Mouse (Mus musculus) NIH3T3 (cell line): ENCODE data around the gene Slfn3.
"Not testable (repeated sequence)": the region's sequence is repeated elsewhere in the genome, so short reads cannot be mapped to it uniquely, and the experiment has no call there.

ENCODE experiments used
- DNase-seq: peaks from one replicate; pipeline ENCODE4 v3.0.0-alpha.2; 2012; ENCODE audit warnings: low read depth

Gene Slfn3

DNA sequence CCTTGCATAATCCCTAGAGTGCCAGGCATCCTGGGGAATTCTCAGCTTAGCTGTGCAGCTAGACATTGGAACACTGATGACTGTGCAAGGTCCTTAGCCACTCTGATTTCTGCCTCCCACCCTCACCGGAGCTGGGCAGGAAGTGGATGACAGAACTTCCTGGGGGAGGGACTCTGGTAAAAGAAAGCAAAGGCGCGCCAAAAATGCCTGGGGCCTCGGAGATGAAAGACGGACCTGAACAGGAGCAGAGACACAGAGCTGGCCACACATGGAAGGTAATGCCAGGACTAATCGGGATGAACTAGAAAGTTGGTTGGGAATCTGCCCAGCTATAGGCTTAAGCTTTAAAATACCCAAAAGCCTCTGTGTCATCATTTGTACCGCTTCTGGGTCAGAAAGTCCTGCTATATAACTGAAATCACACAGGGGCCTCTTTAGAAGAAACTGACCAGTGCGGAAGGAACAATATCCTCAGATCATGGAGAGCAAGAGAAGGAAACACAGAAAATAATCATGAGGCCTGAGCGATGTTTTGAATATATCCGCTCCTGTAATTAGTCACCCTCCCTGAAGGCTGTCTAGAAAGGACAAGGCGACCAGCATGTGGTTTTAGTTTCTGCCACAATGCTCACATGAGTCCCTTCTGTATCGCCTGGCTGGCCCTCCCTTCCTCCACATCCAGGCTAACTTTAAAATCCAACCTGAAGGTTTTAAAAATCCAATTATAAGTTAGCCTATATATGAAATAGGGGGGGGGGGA is at the start of gene Slfn3:
Gene Slfn3, plus strand, starts transcription at position 197 of the 760 bp plus-strand sequence.
- DNase-seq = no peak

DNA sequence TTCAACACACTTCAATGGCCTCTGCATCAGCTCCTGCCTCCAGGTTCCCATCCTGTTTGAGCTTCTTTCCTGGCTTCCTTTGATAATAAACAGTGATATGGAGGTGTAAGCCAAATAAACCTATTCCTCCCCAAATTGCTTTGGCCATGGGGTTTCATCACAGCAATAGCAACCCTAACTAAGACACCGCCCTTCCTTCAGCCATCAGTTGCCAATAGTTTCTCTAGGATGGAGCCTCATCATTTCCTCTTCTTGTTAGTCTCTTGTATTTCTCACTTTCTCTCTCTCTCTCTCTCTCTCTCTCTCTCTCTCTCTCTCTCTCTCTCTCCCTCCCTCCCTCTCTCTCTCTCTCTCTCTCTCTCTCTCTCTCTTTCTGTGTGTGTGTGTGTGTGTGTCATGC is 42.2 kb upstream of the Slfn3 start:
- not testable (repeated sequence) for DNase-seq

DNA sequence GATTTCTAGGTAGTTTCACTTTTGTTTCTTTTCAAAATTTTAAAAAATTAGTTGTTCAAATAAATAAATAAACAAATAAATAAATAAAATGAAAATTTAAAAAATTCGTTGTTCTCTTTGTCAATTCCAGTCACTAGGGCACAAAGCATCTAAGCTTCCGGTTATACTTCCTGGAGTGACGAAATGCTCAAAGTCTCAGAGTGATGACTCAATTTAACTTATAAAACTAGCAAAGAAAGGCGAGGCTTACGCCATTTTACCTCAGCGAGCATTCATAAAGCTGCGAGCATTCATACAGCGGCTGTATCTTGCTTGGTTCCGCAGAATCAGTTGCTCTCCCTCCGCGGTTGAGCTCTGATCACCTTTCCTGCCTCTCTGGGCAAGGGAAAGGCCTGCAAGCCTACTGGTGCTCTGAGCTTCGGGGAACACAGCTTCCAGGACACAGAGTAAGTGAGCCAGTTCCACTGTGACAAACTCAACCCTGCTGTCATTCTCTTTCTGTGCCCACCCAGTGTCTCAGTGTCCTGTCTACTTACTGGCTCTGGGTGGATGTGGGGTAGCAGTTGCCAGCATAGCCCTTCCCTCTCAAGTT is 16.1 kb upstream of the Slfn3 start, which contains the start of gene Slfn4:
Gene Slfn4, plus strand, starts transcription at position 239 of the 592 bp plus-strand sequence.
- no peak for DNase-seq

DNA sequence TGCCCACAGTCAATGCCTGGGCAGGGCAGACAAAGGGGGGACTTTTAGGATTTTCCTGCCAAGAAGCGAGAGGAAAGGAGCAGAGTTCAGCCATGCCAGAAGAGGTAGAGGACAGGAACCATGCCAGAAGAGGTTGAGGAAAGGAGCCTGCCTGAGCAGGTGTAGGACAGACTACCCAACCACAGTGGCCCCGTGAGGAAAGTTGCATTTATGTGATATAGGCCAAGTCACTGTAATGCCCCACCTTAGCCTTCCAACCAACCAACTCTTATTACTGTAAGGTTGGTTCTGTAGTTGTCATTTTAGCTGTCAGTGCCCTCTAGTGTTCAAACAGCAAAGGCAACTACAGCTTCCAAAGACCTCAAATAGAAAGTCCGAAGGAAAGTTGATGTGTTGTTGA is 871 bp downstream of the Slfn3 start:
- peak; percentile 54 for DNase-seq

DNA sequence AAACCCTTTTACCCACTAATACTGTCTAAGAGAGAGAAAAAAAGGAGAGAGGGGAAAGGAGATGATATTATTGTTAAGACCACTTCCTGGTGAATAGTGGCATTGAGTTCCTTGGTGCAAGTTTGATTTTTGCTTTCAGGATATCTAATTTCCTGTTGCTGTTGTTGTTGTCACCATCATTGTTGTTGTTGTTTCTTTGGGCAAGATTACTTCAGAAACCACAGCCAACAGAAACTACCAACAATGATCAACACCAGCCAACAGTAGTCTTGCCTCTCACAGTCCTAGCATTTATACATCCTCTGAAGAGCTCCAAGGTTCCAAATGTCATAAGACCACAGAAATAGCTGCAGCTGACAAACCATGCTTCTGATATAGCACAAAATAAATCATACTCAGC is 13.9 kb downstream of the Slfn3 start:
- DNase-seq = no peak

DNA sequence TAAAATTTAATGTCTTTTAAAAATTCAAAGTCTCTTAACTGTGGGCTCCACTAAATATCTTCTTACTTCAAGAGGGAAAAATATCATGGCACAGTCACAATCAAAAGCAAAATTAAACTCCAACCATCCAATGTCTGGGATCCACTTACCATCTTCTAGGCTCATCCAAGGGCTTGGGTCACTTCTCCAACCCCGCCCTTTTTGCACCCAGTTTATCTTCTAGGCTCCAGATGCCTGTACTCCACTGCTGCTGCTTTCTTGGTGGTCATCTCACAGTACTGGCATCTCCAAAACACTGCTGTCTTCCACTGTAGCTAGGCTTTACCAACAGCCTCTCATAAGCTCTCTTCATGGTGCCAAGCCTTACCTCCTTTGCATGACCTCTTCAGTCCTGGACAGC is 25.0 kb downstream of the Slfn3 start:
- no peak for DNase-seq

DNA sequence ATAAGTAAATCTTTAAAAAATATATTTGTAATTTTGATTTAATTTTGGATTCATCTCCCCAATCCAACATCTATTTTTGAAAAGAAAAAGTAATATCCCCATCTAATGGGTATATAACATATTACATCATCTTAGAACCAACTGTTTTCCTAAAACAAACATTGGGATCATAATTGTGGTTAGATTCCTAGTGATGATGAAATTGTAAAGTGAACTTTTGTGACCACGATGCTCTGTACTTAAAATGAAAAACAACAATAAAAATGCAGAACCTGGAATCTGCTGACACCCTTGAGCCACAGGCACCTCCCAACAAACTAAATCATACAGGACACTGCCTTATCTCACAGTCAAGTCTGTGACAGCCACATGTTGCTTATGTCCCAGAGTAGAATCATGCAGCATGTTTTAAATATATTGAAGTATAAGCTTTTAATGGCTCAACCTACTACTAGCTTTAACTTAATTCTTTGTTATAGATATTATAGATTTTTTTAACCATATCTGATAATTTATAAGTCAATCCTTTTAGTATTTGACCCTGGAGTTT is 30.3 kb downstream of the Slfn3 start:
- no peak for DNase-seq

DNA sequence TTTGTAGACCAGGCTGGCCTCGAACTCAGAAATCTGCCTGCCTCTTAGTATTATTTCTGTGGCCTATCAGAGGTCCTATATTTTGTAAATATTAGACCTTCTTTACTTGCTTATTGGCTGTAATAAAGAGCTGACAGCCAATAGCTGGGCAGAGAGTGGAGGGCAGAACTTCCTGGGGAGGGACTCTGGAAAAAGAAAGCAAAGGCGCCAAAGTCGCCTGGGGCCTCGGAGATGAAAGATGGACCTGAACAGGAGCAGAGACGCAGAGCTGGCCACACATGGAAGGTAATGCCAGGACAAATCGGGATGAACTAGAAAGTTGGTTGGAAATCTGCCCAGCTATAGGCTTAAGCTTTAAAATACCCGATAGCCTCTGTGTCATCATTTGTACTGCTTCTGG is 32.2 kb downstream of the Slfn3 start:
- DNase-seq = no peak

DNA sequence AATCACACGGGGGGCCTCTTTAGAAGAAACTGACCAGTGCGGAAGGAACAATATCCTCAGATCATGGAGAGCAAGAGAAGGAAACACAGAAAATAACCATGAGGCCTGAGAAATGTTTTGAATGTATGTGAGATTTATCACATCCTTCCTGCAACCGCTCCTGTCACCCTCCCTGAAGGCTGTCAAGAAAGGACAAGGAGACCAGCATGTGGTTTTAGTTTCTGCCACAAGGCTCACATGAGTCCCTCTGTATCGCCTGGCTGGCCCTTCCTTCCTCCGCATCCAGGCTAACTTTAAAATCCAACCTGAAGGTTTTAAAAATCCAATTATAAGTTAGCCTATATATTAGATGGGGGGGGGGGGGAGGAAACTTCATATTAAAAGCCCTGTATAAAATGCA is 32.7 kb downstream of the Slfn3 start:
- not testable (repeated sequence) for DNase-seq

DNA sequence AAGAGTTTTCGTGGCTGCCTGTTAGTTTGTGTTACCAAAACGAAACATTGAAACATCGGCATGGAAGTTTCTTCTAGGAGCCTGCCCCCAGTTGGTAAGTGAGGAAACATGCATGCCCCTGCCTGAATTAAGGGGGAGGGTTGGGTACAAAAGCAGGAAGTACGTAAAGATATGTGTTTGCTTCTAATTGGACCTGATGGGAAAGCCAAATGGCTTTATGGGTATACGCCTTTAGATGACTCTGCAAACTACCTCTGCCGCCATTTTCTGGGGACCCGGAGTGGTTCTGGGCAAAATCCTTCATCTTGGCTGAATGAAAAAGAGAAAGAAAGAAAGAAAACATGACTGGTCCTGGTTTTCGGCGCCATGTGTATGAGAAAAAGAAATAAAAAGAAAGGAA is 33.1 kb downstream of the Slfn3 start:
- DNase-seq = peak; percentile 4

DNA sequence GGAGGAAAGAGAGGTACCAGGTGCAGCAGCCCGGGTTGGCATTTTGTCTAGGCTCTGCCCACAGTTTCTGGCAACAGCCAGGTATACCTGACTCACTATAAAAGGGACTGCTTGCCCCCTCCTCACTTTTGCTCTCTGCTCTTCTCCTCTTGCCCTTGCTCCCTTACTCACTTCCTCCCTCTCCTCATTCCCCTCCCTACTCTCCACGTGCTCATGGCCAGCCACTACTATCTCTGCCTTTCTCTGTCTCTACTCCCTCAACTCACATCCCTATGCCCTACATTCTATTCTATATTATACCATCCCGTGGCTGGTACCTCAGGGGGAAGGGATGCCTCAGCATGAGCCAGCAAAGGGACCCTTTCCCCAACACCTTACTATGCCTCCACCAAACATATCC is 33.6 kb downstream of the Slfn3 start:
- no peak for DNase-seq

DNA sequence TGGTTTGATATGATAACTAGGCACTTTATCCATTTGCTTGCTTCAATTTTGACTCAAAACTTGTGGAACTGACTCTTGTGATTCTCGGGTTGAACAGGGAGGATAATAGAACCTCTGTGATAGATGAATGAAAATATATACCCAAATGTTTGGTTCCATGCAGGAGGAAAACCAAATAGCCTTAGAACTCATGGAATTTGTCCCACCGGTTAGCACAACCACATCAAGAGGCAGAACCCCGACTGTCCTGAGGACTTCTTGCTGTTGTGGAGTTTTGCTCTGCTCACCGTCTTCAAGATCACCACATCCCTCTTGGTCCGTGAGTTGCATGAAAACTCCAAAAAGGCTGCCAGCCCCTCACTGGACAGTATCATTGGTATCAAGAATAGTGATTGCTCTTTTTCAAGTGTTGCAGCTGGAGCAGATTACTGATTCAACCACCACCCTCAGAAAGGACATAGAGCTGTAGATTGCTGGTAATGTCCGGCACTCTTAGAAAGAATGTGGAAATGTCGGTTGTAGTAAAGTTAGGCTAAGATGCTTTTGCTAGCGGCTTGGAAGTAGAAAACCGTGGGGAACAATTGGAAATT is 34.3 kb downstream of the Slfn3 start:
- DNase-seq = no peak

DNA sequence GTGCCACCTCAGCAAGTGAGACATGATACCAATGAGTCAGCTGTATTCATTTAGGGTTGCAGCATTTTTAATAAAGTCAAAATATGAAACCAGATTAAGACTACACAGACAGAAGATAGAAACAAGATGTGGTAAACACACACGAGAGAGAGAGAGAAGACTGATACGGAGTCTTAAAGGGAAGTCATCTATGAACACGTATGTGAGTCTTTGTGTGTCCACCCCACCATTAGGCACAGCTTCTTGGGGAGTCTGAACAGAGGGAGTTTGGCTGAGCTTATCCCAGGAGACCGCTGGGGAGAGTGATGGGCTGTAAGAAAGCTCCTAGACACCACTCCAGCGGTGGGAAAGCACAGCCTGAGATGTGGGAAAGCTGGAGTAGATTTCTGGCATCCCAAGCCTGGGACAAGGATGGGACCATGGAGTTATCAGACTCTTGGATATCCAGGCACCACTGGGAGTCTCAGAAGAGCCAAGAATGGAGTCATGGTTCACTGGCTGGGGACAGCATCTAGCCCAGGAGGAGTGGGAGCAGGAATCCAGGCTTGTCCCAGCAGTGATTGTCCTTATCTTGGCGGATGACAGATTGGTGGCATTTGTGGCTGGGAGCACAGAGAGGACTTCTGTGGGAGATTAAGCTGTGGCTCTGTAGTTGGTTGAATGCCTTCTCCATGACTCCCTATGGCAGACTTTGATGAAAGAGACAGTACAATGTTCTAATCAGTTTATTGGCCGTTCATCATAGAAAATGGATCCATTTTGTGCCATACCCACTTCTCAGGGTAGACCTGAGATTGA is 37.0 kb downstream of the Slfn3 start:
- DNase-seq = no peak

DNA sequence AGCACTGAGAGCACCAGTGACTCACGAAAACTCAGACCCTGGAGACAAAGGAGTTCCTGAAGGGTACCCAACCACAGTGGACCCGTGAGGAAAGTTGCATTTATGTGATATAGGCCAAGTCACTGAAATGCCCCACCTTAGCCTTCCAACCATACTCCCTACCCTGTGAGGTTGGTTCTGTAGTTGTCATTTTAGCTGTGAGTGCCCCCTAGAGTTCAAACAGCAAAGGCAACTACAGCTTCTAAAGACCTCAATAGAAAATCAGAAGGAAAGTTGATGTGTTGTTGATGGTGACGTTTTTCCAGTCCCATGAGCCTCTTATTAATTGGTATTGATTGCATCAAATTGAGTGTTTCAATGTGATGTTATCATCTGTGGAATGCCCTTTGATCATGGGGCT is 39.8 kb downstream of the Slfn3 start:
- peak; percentile 20 for DNase-seq

DNA sequence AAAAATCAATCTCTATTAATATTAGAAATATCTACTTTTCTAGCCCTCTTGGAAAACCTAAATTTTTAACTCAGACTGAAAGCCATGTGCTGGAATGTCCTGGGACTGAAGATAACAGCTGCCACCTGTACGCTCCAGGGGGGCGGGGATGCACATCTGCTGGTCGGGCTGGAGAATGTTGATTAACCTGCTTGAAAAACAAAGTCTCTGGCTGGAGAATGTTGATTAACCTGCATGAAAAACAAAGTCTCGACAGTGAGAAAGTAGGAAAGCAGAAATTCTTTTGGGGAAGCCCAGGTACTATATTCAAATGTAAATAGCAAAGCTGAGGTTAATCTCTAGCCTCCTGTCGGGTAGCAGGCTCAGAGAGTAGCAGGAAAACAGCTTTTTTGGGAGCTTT is 42.5 kb downstream of the Slfn3 start:
- DNase-seq = not testable (repeated sequence)

DNA sequence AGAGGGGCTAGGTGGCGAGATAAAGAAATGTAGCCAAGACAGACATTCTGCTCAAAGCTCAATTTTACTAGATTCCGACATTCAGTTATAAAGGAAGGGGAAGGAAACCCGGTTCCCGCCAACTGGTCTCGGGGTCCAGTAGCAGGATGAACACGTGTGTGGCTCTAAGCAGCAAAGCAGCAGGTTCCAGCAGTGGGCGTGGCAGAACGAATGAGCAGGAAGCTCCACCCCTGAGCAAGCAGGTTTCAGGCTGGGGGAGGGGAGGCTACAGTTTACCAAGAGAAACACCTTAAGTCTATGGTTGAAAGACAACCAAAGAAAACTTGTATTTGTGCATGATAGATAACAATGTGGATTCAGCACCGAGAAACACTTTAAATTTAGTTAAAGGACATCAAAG is 46.3 kb downstream of the Slfn3 start:
- not testable (repeated sequence) for DNase-seq

DNA sequence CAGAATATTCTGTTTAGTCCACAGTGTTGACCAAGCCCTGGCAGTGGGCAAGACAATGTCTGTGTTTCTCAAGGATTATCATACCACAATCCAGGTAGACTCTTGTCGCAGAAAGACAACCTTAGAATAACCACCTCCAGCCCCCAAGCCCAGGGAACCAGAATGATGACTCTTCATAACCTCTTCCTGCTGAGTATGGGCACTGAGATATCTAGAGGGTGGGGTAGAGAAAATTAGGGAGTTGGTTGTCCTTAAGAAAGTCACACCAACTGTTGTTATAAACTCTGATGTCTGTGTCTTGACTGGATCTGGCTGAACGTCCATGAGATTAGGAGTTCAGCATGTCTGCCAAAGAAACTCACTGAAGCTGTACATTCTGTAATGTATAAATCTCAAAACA is 47.3 kb downstream of the Slfn3 start:
- DNase-seq = no peak

DNA sequence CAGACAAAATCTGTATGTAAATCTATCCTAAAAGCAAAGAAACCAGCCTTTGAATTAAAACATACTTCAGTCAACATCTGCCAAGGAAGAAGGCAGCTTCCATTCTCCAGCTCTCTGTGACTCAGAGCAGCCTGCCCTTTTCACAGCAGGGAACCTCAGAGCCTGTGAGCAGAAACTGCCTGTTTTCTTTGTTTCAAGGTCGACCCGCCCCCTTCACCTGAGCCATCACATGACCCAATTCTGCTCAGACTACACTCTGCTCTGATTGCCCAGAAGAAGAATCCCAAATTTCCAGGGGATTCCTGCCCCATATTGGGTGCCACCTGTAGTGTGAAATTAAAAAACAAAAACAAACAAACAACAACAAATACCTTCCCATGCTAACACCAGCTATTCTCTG is 48.7 kb downstream of the Slfn3 start:
- no peak for DNase-seq

DNA sequence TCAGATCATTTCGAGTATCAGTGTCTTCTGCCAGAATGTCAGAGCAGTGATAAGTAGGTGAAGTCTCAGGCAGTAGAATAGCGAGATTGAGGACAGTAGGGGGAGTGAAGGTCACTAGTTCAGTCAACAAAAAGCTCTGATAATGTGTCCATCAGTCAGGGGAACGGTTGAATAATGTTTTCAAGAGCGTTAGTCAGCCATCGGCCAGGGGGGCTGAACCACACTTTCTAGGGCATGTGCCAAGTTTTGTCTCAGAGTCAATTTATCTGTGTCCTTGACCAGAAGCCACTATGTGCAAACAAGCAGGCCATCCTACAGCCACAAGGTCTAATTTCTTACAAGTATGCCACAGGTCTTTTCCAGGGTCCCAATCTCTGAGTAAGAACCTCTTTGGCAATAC is 66.1 kb downstream of the Slfn3 start:
- DNase-seq = not testable (repeated sequence)

DNA sequence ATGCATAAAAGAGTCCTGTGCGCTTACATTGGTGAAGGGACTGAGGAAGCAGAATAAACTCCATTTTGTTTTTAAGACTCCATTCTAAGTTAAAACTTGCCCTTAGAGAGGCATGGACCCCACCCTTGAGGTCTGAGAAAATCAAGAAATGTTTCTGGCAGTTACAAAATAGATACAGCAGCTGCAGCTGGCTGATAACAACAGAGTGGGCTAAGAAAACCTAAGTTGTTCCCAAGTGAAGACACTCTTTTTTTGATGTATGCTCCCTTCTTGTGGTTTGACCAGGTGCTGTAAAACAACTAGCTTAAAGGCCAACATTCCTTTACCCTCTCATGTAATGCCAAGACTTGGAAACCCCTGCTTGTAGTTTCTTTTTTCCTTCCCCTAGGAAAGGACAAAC is 71.5 kb downstream of the Slfn3 start:
- no peak for DNase-seq

DNA sequence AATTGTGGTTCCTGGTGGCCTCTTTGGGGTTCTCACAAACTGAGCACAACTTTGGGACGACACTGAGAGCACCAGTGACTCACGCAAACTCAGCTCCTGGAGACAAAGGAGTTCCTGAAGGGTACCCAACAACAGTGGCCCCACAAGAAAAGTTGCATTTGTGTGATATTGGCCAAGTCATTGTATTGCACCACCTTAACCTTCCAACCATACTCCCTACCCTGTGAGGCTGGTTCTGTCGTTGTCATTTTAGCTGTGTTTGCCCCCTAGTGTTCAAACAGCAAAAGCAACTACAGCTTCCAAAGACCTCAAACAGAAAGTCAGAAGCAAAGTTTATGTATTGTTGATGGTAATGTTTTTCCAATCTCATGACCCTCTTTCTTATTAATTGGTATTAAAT is 72.0 kb downstream of the Slfn3 start:
- peak; percentile 45 for DNase-seq
